Mouse (Mus musculus): Measurements from ENCODE around the gene Hoxd10.

- TF ChIP-seq CTCF (conservative IDR thresholded peaks at IDR 0.05; ENCODE audit: low read length) (no peak), POU5F1 (IDR thresholded peaks at IDR 0.05; ENCODE audit: borderline replicate concordance, low read length) (no peak)
Measured at GRCm38 (mm10) chr2:74736688-74737577, 45.2 kb downstream of the Hoxd10 start.

All from E14TG2a.4 (cell line).